Mouse (Mus musculus): ENCODE measurements around the gene Rgs19.

- TF ChIP-seq POLR2A (IDR thresholded peaks at IDR 0.05; ENCODE audit: control insufficient read depth, low read depth, low read length) (no peak), CTCF (IDR thresholded peaks at IDR 0.05; ENCODE audit: control insufficient read depth, insufficient read depth, insufficient replicate concordance, low read depth, low read length) (no peak)
Observed at GRCm38 (mm10) chr2:181691571-181691970, 2.2 kb downstream of the Rgs19 start.

Data from testis, adult 2 months (tissue).